Mouse (Mus musculus) thymus, adult 2 months (tissue): ENCODE measurements around the gene Trim62.

Source experiments
- CTCF ChIP-seq: fragments of 200-500 bp; IDR thresholded peaks from 2 replicates; pipeline ENCODE4 v1.5.1; 2012; ENCODE audit warnings: mild to moderate bottlenecking, control low read depth, low read length, moderate library complexity, borderline replicate concordance; ENCODE audit not compliant: control insufficient read depth, poor library complexity, insufficient read depth; ENCODE audit errors: extremely low read depth
- POLR2A ChIP-seq: fragments of 200-500 bp; IDR thresholded peaks from 2 replicates; pipeline ENCODE4 v1.6.1; 2012; ENCODE audit warnings: mild to moderate bottlenecking, low read length, control low read depth, moderate library complexity; ENCODE audit not compliant: control insufficient read depth, poor library complexity, insufficient read depth; ENCODE audit errors: extremely low read depth

- no peak for TF ChIP-seq CTCF
- TF ChIP-seq POLR2A = no peak
Observed at GRCm38 (mm10) chr4:128899332-128899731, 16.0 kb downstream of the Trim62 start.
